Mouse (Mus musculus): ENCODE data around the gene Gm17304.

Gene Gm17304

GRCm38 (mm10) chr5:106622193-106622592, 13.3 kb downstream of the Gm17304 start:
- no peak for DNase-seq (ENCODE audit: low read depth, low spot score)

GRCm38 (mm10) chr5:106623337-106623736, 14.4 kb downstream of the Gm17304 start:
- no peak for DNase-seq (ENCODE audit: low read depth, low spot score)

- no peak for DNase-seq (ENCODE audit: low read depth, low spot score)
These were observed 19.7 kb downstream of the Gm17304 start for GRCm38 (mm10) chr5:106628369-106629149.

GRCm38 (mm10) chr5:106636423-106636946, 27.6 kb downstream of the Gm17304 start:
- no peak for DNase-seq (ENCODE audit: low read depth, low spot score)

GRCm38 (mm10) chr5:106639627-106640026, 30.7 kb downstream of the Gm17304 start:
- DNase-seq (ENCODE audit: low read depth, low spot score) = no peak

- no peak for DNase-seq (ENCODE audit: low read depth, low spot score)
These were observed 31.4 kb downstream of the Gm17304 start for GRCm38 (mm10) chr5:106640235-106640809.

GRCm38 (mm10) chr5:106641876-106642275, 33.0 kb downstream of the Gm17304 start:
- DNase-seq (ENCODE audit: low read depth, low spot score) = no peak

- no peak for DNase-seq (ENCODE audit: low read depth, low spot score)
These were observed 34.5 kb downstream of the Gm17304 start for GRCm38 (mm10) chr5:106643434-106643833.

- no peak for DNase-seq (ENCODE audit: low read depth, low spot score)
These were observed 40.5 kb downstream of the Gm17304 start for GRCm38 (mm10) chr5:106649441-106649840.

GRCm38 (mm10) chr5:106649995-106650394, 41.1 kb downstream of the Gm17304 start:
- DNase-seq (ENCODE audit: low read depth, low spot score) = no peak

GRCm38 (mm10) chr5:106652220-106652753, 43.4 kb downstream of the Gm17304 start:
- DNase-seq (ENCODE audit: low read depth, low spot score) = no peak

GRCm38 (mm10) chr5:106652790-106653328, 44.0 kb downstream of the Gm17304 start:
- DNase-seq (ENCODE audit: low read depth, low spot score) = no peak
